Mouse (Mus musculus): ENCODE results near the gene 4922502D21Rik.

GRCm38 (mm10) chr6:129326016-129326415 lies 5.6 kb downstream of the 4922502D21Rik start:
- no peak for TF ChIP-seq CTCF (conservative IDR thresholded peaks at IDR 0.05; ENCODE audit: insufficient read depth, insufficient read length, low read depth, low read length)
- no peak for TF ChIP-seq POLR2A (IDR thresholded peaks at IDR 0.05; ENCODE audit: low read depth, low read length)

Data from kidney, adult 2 months (tissue).